ENCODE assay signal across 25 mouse cellular contexts in genomic region chr9:35007697-35008341, GRCm38 (mm10).
"Had no signal": no experiment of that assay in that cellular context is flagged by ENCODE, and none has a peak within 500 bp of the region (broad histone marks: within the 10 kb centered on the region; RNA-seq: fewer than 3 reads in every experiment).

No protein-coding gene starts in this region.

- H3K4me1 ChIP-seq: intestine, embryonic 15.5 days; liver, embryonic 12.5 days; liver, embryonic 15.5 days; midbrain, embryonic 12.5 days; midbrain, embryonic 15.5 days; neural tube, embryonic 12.5 days had no signal

- H3K27me3 ChIP-seq: kidney, embryonic 15.5 days; liver, embryonic 15.5 days; midbrain, embryonic 12.5 days; midbrain, embryonic 15.5 days; neural tube, embryonic 12.5 days; neural tube, embryonic 15.5 days had no signal

- H3K9ac ChIP-seq: intestine, embryonic 15.5 days; kidney, embryonic 15.5 days; limb, embryonic 13.5 days; liver, embryonic 12.5 days; liver, embryonic 15.5 days; lung, embryonic 14.5 days; midbrain, embryonic 12.5 days; midbrain, embryonic 15.5 days; neural tube, embryonic 12.5 days; neural tube, embryonic 15.5 days had no signal

- H3K9me3 ChIP-seq: intestine, embryonic 15.5 days; kidney, embryonic 15.5 days; limb, embryonic 10.5 days; limb, embryonic 13.5 days; liver, embryonic 12.5 days; liver, embryonic 15.5 days; midbrain, embryonic 12.5 days; midbrain, embryonic 15.5 days; neural tube, embryonic 12.5 days; neural tube, embryonic 15.5 days had no signal

- ATAC-seq: intestine, embryonic 15.5 days; liver, embryonic 12.5 days; midbrain, embryonic 15.5 days had no signal

- H3K36me3 ChIP-seq: intestine, embryonic 15.5 days; kidney, embryonic 15.5 days; limb, embryonic 10.5 days; limb, embryonic 13.5 days; liver, embryonic 12.5 days; liver, embryonic 15.5 days; midbrain, embryonic 12.5 days; midbrain, embryonic 15.5 days; neural tube, embryonic 12.5 days; neural tube, embryonic 15.5 days had no signal

- DNase-seq: kidney, adult 11 months; kidney, adult 8-10 months; kidney, postnatal 10 days; kidney, postnatal 36 days; layer of hippocampus, postnatal 36 days; liver; lung, embryonic 14.5 days; right cerebral cortex, adult 18-20 months; right cerebral cortex, postnatal 14 days; right cerebral cortex, postnatal 4 days; thymus, adult 2 months; thymus, postnatal 14 days; thymus, postnatal 4 days had no signal

- H3K27ac ChIP-seq: intestine, embryonic 15.5 days; kidney, embryonic 15.5 days; left cerebral cortex, adult 2 months; limb, embryonic 10.5 days; limb, embryonic 13.5 days; liver, embryonic 12.5 days; liver, embryonic 15.5 days; midbrain, embryonic 12.5 days; midbrain, embryonic 15.5 days; neural tube, embryonic 12.5 days; neural tube, embryonic 15.5 days; stomach, postnatal 0 days had no signal

- H3K4me3 ChIP-seq: intestine, embryonic 15.5 days; kidney, embryonic 15.5 days; left cerebral cortex, adult 2 months; limb, embryonic 10.5 days; limb, embryonic 13.5 days; liver, embryonic 12.5 days; liver, embryonic 15.5 days; midbrain, embryonic 12.5 days; midbrain, embryonic 15.5 days; neural tube, embryonic 12.5 days; neural tube, embryonic 15.5 days had no signal

- H3K4me2 ChIP-seq: intestine, embryonic 15.5 days; kidney, embryonic 15.5 days; limb, embryonic 13.5 days; liver, embryonic 12.5 days; liver, embryonic 15.5 days; lung, embryonic 14.5 days; midbrain, embryonic 12.5 days; midbrain, embryonic 15.5 days; neural tube, embryonic 12.5 days; neural tube, embryonic 15.5 days had no signal
